Mouse (Mus musculus) right cerebral cortex, postnatal 36 days (tissue): ENCODE measurements around the gene Acta2.

ENCODE experiments used
- DNase-seq, 2 experiments: peaks; one replicate each; pipeline ENCODE4 v3.0.0; 2022; ENCODE audit warnings: low spot score in 2 of 2, mixed read lengths in 1 of 2

The Acta2 gene

GRCm38 (mm10) chr19:34270106-34270726 is 14.8 kb upstream of the Acta2 start:
- no peak for DNase-seq

DNA sequence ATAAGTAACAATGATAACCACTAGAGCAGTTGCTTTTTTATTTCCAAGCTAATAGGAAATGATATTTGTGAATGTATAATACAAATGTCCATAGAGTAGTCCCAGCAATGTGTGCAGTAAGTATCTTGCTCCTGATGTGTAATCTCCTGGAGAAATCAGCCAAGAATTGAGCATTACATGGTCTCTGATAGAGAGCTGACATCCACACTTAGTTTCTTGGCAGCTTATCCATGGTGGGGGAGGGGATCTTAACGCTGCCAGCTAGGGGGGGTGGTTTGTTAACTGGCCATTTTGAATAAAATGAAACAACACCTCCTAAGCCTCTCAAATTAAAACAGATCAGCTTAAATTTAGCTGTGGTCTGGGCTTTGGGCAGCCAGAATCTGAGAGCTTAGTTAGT is 13.6 kb upstream of the Acta2 start:
- no peak for DNase-seq

DNA sequence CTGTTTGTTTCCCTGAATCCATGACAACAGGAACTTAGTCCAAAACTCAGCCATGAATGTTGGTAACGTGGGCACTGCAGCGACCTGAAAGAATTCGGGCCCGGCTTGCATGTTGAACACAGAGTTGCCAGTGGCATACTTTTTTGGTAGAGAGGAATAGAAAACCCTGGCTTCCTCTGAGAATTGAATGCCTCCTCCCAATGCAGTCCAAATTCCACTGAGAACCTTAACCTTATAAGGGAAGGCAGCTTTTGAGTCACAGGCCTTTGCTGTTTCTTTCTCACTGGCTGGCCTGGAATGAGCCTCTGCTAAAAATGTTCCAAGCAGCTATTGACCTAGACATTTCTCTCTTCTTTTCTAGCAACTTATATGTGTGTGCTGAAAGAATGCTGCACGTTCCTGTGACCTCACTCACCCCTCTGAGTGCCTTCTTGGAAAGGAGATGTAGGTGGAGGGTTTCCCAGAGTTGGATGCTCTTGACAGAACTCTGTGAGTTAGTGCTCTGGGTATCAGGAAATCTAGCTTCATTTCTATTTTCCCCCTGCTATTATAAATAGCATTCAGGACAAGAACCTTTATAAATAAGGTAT is 10.3 kb upstream of the Acta2 start:
- no peak for DNase-seq

DNA sequence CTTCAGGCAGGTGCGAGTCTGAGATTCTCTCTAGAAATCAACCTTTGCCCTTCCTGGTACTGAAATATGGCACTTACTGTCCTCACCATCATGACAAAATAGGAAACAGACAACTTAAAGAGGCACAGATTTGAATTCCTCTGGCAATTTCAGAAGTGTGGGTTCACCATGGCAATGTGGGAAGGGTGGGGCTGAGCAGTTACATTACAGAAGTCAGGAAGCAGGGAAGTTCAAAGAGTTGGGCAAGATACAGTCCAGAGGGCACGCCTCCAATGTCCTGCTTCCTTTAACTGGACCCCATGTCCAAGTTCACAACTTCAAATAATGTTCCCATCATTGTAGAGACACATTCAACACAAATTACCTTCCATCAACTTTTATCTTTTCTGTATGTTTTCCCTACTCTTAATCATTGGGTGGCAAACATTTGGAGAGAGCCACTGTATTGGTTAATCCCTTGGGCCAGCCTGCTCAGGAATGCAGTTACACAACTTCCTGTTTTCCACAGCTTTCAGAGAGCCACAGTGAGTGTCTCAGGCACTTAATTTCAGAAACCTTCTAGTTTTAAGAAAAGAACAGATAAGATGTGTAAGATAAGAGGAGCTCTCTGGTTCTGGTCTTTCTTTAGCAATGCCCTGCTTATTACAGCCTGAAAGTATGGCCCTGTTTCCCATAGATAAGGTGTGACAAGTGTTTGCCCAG is 7.0 kb upstream of the Acta2 start:
- DNase-seq, result no peak

- no peak for DNase-seq
Observed at GRCm38 (mm10) chr19:34256936-34257335, 1.5 kb upstream of the Acta2 start.

GRCm38 (mm10) chr19:34256149-34256548 is 759 bp upstream of the Acta2 start:
- DNase-seq, result no peak

DNA sequence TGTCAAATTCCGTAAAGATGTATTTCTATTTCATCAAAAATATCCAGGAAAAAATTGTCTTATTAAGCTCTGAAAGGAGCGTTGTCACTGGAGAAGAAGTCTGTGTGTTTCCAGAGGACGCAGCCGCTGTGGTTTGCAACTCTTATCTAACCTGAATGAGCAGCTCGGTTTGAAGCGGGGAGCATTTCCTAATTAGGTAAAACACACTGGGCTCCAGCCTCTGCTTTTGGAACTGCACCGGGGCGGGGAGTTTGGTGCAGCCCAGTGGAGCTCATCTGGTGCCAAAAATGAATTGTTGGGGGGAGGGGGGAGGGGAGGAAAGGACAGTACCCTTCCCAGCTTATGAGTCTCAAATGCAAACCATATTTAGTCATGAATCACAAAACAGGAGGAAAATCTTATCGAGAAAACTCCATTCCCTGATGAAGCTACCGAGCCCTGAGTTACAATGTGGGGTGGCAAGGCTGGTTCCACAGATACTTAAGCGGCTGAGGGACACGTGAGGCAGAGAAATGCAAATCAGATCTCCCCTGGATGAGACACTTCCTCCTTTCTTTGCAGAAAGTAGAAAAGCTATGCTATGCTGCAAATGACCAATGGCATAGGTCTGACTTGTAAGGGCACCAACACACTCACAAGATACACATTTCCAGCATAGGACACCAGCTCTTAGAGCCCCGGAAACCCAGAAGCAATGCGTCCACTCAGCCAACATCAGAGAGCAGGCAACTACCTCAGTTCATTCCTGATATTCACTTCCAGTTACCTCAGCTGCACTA is 1.1 kb downstream of the Acta2 start:
- DNase-seq, result no peak

- no peak for DNase-seq
Observed at GRCm38 (mm10) chr19:34252450-34252849, 2.9 kb downstream of the Acta2 start.

- no peak for DNase-seq
Observed at GRCm38 (mm10) chr19:34251900-34252299, 3.5 kb downstream of the Acta2 start.

DNA sequence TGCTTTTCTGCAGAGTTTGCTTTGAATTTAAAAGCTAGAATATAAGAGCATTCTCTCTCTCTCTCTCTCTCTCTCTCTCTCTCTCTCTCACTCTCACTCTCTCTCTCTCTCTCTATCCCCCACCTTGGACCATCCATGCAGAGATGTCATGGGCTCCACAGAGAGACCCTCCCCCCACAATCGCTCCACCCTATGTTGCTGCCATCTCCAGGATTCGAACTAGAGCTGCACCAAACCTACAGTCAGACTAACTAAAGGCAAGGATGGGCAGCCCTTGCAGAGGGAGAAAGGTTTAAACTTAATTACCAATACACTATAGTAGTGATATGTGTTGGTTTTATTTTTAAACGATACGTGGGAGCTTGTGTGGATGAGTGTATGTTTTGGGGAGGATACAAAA is 4.8 kb downstream of the Acta2 start:
- DNase-seq, result no peak

DNA sequence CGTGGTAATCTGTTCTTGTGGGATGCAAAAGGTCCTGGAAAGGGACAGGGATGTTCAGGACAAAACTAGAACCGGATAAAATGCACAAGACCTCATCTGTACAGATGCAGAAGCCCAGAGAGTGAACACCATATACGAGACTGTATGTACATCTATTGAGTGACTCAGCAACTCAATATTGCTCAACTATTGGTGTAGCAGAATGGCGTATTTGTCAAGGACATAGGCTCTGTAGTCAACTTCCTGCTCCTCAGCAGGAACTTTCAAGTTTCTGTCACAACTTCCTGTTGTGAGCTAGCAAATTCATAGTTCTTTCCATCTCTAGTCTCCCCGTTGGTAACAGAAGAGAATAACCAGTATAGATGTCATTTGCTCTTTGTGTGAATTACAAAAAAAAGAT is 6.8 kb downstream of the Acta2 start:
- no peak for DNase-seq

DNA sequence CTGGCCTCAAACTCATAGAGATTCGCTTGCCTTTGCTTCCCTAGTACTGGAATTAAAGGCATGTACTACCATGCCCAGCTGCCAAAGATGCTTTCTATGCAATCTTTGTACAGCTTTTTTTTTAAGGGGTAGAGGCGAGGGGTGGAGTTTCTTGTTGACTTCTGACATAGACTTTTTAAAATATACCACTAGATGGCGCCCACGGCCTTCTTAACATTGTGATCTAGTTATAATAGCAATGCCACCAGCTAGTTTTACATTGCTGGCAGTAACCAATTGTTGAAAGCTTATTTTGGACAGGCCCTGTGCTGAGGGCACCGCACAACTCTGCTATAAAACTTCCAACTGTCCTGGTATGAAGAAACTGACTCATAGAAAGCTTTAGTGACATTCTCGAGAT is 11.3 kb downstream of the Acta2 start:
- no peak for DNase-seq

GRCm38 (mm10) chr19:34242925-34243324 is 12.5 kb downstream of the Acta2 start:
- DNase-seq, result no peak

GRCm38 (mm10) chr19:34241247-34241915 is 14.0 kb downstream of the Acta2 start:
- no peak for DNase-seq

- no peak for DNase-seq
Observed at GRCm38 (mm10) chr19:34240273-34241039, 14.9 kb downstream of the Acta2 start.

DNA sequence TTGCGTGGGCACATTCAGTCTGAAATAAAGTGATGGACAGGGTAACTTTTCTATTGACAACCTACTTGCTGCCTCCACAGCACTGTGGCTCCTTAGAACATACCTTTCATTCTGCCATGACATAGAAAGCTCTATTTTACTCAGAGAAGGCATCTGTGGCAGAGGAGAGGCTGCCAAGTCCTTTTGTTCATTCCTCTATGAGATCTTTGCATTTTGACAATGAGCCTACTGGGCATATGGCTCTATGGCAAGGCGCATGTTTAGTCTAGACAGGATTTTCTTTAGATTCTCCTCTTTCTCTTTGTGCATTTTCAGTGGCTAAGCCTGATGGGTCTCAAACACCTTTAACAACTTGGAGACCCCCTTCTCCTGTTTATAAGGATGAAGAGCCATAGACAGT is 17.6 kb downstream of the Acta2 start:
- DNase-seq, result no peak

DNA sequence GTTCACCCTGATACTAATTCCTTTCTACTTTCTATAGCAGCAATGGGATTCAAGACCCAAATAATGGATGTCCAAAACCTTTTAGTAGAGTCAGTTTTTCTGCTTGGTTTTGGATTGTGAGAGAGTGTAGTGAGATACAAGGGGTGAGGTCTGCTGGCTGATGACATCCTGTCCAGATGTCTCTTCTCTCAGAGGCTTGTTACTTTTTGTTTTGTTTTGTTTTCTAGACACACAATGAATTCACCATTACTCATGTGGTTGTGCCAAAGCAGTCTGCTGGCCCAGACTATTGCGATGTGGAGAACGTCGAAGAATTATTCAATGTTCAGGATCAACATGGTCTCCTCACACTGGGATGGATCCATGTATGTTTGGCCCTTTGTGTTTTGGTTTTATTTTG is 19.3 kb downstream of the Acta2 start:
- DNase-seq, result no peak

GRCm38 (mm10) chr19:34233944-34234343 is 21.4 kb downstream of the Acta2 start:
- peak in 1 of 2 experiments; percentile 39 for DNase-seq

GRCm38 (mm10) chr19:34232326-34232725 is 23.1 kb downstream of the Acta2 start:
- DNase-seq, result no peak

GRCm38 (mm10) chr19:34231596-34231995 is 23.8 kb downstream of the Acta2 start:
- peak in 1 of 2 experiments; percentile 41 for DNase-seq

GRCm38 (mm10) chr19:34222805-34223204 is 32.6 kb downstream of the Acta2 start:
- DNase-seq, result no peak
